Mouse (Mus musculus) small intestine, adult 2 months (tissue): ENCODE measurements around the gene Evi5.

Experiments
- CTCF ChIP-seq: fragments of 200-500 bp; IDR thresholded peaks from 2 replicates; pipeline ENCODE4 v1.5.1; 2012; ENCODE audit warnings: low read depth, mild to moderate bottlenecking, control low read depth, inconsistent platforms, low read length, moderate library complexity, mixed read lengths; ENCODE audit not compliant: insufficient replicate concordance, insufficient read length; ENCODE audit errors: extremely low read depth
- POLR2A ChIP-seq: fragments of 200-500 bp; IDR thresholded peaks from 2 replicates; pipeline ENCODE4 v1.6.1; 2012; ENCODE audit warnings: low read depth, mild to moderate bottlenecking, control low read depth, inconsistent platforms, low read length, moderate library complexity

DNA sequence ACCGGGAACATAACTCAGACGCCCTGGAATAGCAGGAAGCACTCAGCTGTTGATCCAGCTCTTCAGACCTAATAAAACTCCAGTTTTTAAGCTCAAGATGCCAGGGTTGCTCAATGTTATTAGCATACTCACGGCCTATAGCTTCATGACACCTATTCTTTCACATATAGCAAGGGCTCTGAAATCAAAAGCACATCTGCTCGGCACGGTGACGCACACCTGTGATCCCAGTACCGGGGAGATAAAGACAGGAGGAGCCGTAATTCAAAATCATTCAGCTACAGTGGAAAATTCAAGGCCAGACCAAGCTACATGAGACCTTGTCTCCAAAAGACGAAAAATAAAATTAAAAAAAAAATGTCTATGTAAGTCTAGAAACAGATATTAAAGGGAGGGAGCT is 173.2 kb downstream of the Evi5 start:
- TF ChIP-seq CTCF (no peak), POLR2A (no peak)
